Comparison of ENCODE assay signal across 8 mouse cellular contexts in the genomic region with DNA sequence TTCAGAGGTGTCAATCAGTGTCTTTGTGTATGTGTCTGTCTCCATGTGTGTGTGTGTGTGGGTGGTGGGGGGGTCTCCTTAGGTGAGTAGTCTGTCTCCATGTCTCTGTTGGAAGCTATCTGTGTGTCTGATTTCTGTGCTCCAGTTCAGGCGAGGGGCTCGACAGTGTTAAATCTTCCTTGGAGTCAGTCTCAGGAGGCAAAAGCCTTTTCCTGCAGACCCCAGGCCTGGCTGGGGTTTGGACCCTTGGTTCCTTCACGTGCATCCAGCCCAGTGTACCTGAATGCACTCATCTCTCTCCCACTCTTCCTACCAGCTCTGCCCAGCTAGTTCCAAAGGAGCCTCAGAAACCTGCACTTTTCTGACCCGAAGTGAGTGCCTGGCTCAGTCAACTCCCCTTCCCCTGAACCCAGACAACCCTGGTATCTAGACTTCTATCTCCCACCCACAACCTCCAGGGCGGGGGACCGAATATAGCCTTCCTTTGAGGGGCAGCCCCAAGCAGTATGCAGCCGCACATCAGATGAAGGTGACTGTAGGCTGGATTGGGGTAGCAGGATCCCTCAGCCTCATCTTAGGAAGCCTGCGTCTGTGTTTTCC. TPM values are rescaled to one million over a fixed set of nuclear protein-coding genes. Genes with fewer than 3 reads are reported as not detected.
DNase-seq lines count a peak whose midpoint lies in the region; ATAC-seq and TF ChIP-seq lines count a peak whose summit lies in the region.

No protein-coding gene starts in this region.

- no peaks in the 10 kb centered on the region for H3K36me3 ChIP-seq in embryonic facial prominence, embryonic 12.5 days
- no peaks in the 10 kb centered on the region for H3K36me3 ChIP-seq in hindbrain, embryonic 13.5 days
- no peaks in the 10 kb centered on the region for H3K36me3 ChIP-seq in midbrain, embryonic 14.5 days (ENCODE audit: control insufficient read depth, insufficient read depth, low read length)

- intact Hi-C loops in left cerebral cortex, postnatal 25 days (cut with DNase I): loop anchor here (2.0 kb wide), 1 partner anchor 141 kb away; no protein-coding TSS in a partner anchor

- 0% methylated on average over 8 of the region's 8 CpGs for WGBS in embryonic facial prominence, embryonic 12.5 days
- under 1% methylated on average over 8 of the region's 8 CpGs for WGBS in hindbrain, embryonic 13.5 days
- 1% methylated on average over 8 of the region's 8 CpGs for WGBS in midbrain, embryonic 14.5 days

- H3K4me3 ChIP-seq in layer of hippocampus, adult 2 months: peak overlapping the region; percentile 57
- H3K4me3 ChIP-seq in embryonic facial prominence, embryonic 12.5 days: peak overlapping the region; percentile 78
- peak overlapping the region; percentile 66 for H3K4me3 ChIP-seq in hindbrain, embryonic 13.5 days
- H3K4me3 ChIP-seq in midbrain, embryonic 14.5 days (replicated peaks; ENCODE audit: low read depth, low read length): peak overlapping the region; percentile 60

- H3K27ac ChIP-seq in layer of hippocampus, adult 2 months: peak overlapping the region; percentile 68
- H3K27ac ChIP-seq in embryonic facial prominence, embryonic 12.5 days: peak overlapping the region; percentile 94
- H3K27ac ChIP-seq in hindbrain, embryonic 13.5 days: peak overlapping the region; percentile 92
- peak overlapping the region; percentile 80 for H3K27ac ChIP-seq in midbrain, embryonic 14.5 days (replicated peaks; ENCODE audit: low read depth, low read length)

- no peaks in the 10 kb centered on the region for H3K9me3 ChIP-seq in embryonic facial prominence, embryonic 12.5 days
- H3K9me3 ChIP-seq in hindbrain, embryonic 13.5 days: no peaks in the 10 kb centered on the region
- H3K9me3 ChIP-seq in midbrain, embryonic 14.5 days (ENCODE audit: control insufficient read depth, low read length): no peaks in the 10 kb centered on the region

- H3K9ac ChIP-seq in embryonic facial prominence, embryonic 12.5 days: peak overlapping the region; percentile 90
- H3K9ac ChIP-seq in hindbrain, embryonic 13.5 days: peak overlapping the region; percentile 90
- H3K9ac ChIP-seq in midbrain, embryonic 14.5 days (replicated peaks; ENCODE audit: low read length): peak overlapping the region; percentile 55

- DNase-seq in layer of hippocampus, adult 2 months (ENCODE audit: low spot score in 2 of 2): no peak
- DNase-seq in layer of hippocampus, adult 9-11 months: no peak
- DNase-seq in midbrain, embryonic 14.5 days: peak; percentile 32
- DNase-seq in layer of hippocampus, postnatal 25 days (ENCODE audit: extremely low spot score in 1 of 2, low spot score in 1 of 2): no peak
- no peak for DNase-seq in left cerebral cortex, postnatal 25 days (ENCODE audit: low spot score in 2 of 2)
- no peak for DNase-seq in layer of hippocampus, adult 18-20 months (ENCODE audit: low spot score in 2 of 2)

- peaks cover 39% of the 10 kb centered on the region for H3K4me1 ChIP-seq in embryonic facial prominence, embryonic 12.5 days
- H3K4me1 ChIP-seq in hindbrain, embryonic 13.5 days (replicated peaks): peaks cover 62% of the 10 kb centered on the region
- peaks cover 42% of the 10 kb centered on the region for H3K4me1 ChIP-seq in midbrain, embryonic 14.5 days (ENCODE audit: control insufficient read depth, insufficient read depth, low read length)

- H3K27me3 ChIP-seq in embryonic facial prominence, embryonic 12.5 days: no peaks in the 10 kb centered on the region
- no peaks in the 10 kb centered on the region for H3K27me3 ChIP-seq in hindbrain, embryonic 13.5 days
- no peaks in the 10 kb centered on the region for H3K27me3 ChIP-seq in midbrain, embryonic 14.5 days (ENCODE audit: control insufficient read depth, insufficient read depth, low read length)

- H3K4me2 ChIP-seq in embryonic facial prominence, embryonic 12.5 days (replicated peaks): peak overlapping the region; percentile 89
- H3K4me2 ChIP-seq in hindbrain, embryonic 13.5 days: peak overlapping the region; percentile 80
- H3K4me2 ChIP-seq in midbrain, embryonic 14.5 days (ENCODE audit: low read length): peak overlapping the region; percentile 70

- 0 out of 2 replicates have a peak, but pooled peaks have one; percentile 3 for ATAC-seq in embryonic facial prominence, embryonic 12.5 days (ENCODE audit: insufficient number of reproducible peaks, insufficient read depth, low FRiP score, low TSS enrichment)
- ATAC-seq in hindbrain, embryonic 13.5 days (ENCODE audit: low FRiP score): 0 out of 2 replicates have a peak, but pooled peaks have one; percentile 14
- no peak for ATAC-seq in midbrain, embryonic 14.5 days (ENCODE audit: low FRiP score, low TSS enrichment)

- no peak for TF ChIP-seq CTCF in layer of hippocampus, adult 2 months (conservative IDR thresholded peaks at IDR 0.05)

RNA-seq across cellular contexts. Expression of gene Kirrel, which starts 1.0 kb away (rescaled TPM):
- 1 to 10 TPM; 3.0 to 3.4 TPM for total RNA-seq in layer of hippocampus, adult 2 months (2021)
- polyA plus RNA-seq in embryonic facial prominence, embryonic 12.5 days (2016; fragmentation: Nextera tagmentation; extraction: Ambion mirVana): 25.9 and 26.7 TPM in 2 replicates
- 7.7 and 8.9 TPM in 2 replicates for polyA plus RNA-seq in hindbrain, embryonic 13.5 days (2015; fragmentation: Nextera tagmentation; extraction: Ambion mirVana)
- polyA plus RNA-seq in midbrain, embryonic 14.5 days (2014; fragmentation: Nextera tagmentation; extraction: Ambion mirVana): 5.4 and 5.8 TPM in 2 replicates
- total RNA-seq in layer of hippocampus, postnatal 25 days (2021): 1 to 10 TPM; 3.4 TPM
- 1 to 10 TPM; 3.8 to 4.3 TPM for total RNA-seq in left cerebral cortex, postnatal 25 days (2021)
- total RNA-seq in layer of hippocampus, adult 18-20 months (2021): 1 to 10 TPM; 2.6 to 3.5 TPM
